Mouse (Mus musculus) MEL-GATA-1-ER (cell line): ENCODE results near the gene Gm5128.
"Not testable (repeated sequence)": the region's sequence is repeated elsewhere in the genome, so short reads cannot be mapped to it uniquely, and the experiment has no call there.

Experiments used
- DNase-seq: peaks from one replicate; pipeline ENCODE4 v3.0.0-alpha.2; 2012; ENCODE audit warnings: low read depth; ENCODE audit errors: extremely low read depth

Gm5128 gene

DNA sequence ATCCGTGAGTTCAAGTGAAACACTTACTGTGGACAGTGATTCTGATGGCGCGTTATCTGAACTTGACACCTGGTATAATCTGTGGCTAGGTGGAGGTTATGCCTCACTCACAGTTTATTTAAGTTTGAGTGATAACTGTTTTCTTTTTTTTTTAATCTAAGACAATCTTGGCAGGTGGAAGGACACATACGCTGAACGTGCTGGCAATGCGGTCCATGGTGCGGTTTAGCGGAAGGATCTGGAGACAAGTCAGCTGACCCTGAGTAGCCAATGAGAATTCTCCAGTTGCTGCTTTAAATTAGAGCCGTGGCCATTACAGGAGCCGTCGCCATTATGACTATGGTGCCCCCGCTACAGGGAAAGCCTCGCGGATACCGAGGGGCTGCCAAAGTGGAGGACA is at the start of gene Gm5128:
Gene Gm5128, plus strand, starts transcription at position 301 of the 400 bp plus-strand sequence.
- DNase-seq: not testable (repeated sequence)

DNA sequence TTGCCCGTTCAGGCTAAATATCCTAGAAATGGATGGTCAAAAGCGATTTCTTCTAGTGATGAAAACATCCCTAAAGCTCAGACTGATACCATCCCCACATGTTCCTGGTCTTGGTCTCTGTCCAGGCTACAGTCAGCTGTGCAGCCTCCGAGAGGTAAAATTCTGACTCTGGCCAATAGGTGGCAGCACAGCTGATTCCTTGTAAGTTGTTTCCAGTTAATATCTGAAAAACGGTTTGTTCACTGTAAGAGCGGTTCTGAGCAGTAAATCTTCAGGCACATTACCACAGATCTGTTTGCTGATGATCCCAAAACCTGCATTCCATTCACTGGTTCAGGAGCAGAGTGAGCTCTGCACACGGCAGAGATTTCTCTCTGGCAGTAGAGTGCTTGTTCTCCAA is 12.4 kb upstream of the Gm5128 start:
- DNase-seq: not testable (repeated sequence)

- DNase-seq: not testable (repeated sequence)
Measured at GRCm38 (mm10) chrX:135361943-135362342, 11.1 kb upstream of the Gm5128 start.

GRCm38 (mm10) chrX:135403578-135403977 is 30.5 kb downstream of the Gm5128 start:
- not testable (repeated sequence) for DNase-seq

GRCm38 (mm10) chrX:135421203-135421602 is 48.1 kb downstream of the Gm5128 start:
- not testable (repeated sequence) for DNase-seq

DNA sequence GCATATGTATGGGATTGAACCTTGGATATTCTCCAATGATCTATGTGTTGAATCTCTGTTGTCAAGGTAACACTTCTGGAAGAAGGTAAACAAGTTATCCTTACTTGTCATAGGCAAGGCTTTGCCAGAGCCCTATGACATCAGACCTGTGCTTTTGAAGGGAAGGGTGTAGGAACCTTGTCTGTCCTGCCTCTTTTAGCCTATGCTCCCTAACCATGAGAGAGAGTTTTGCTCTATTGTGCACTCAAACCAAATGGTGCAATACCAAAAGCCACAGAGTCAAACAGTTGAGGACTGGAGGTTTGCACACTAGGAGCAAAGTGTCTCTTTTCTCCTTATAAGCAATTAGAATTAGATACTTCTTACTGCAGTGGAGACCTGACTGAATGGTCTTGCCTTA is 48.7 kb downstream of the Gm5128 start:
- DNase-seq: not testable (repeated sequence)

GRCm38 (mm10) chrX:135422473-135422872 is 49.4 kb downstream of the Gm5128 start:
- DNase-seq: not testable (repeated sequence)
